Mouse (Mus musculus) lung, postnatal 0 days (tissue): ENCODE measurements around the gene Fuca2.

ENCODE experiments used
- CTCF ChIP-seq: IDR thresholded peaks from 2 replicates; pipeline ENCODE4 v1.5.1; 2016; ENCODE audit warnings: antibody characterized with exemption, mild to moderate bottlenecking
- EP300 ChIP-seq: IDR thresholded peaks from 2 replicates; pipeline ENCODE4 v1.6.1; 2016; ENCODE audit warnings: antibody characterized with exemption, mild to moderate bottlenecking, control low read depth

DNA sequence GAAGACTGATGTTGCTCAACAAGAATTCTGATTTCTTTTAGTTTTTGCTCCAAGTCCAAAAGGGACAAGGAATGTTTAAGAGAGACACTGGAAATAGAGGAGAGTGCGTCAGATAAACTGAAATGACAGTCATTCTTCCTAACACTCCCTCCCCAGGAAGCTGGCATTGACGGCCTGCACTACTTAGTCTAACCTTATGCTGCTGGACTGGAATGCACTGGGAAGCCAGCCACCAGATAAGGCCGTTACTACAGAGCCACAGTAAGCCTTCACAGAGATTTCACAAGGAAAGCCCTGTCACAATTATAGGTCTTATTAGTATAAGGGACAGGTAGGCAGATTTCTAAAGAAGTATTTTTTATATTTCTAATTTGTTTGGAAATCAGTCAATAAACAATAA lies 35.4 kb downstream of the Fuca2 start:
- TF ChIP-seq CTCF (no peak), EP300 (no peak)
